Mouse (Mus musculus): Measurements from ENCODE around the gene Cdk19. TPM values are rescaled to one million over a fixed set of nuclear protein-coding genes. Genes with fewer than 3 reads are reported as not detected.

Cdk19 gene
- polyA plus RNA-seq, 1 experiment from 2014 or later, result 9.5 TPM

- Histone ChIP-seq H3K27ac (ENCODE audit: poor library complexity, severe bottlenecking) (no peak overlapping the region), H3K4me1 (replicated peaks) (peaks cover 10% of the 10 kb centered on the region), H3K4me3 (no peak overlapping the region), H3K27me3 (replicated peaks) (no peaks in the 10 kb centered on the region), H3K4me2 (no peak overlapping the region), H3K9me3 (replicated peaks) (no peaks in the 10 kb centered on the region), H3K36me3 (no peaks in the 10 kb centered on the region), H3K9ac (no peak overlapping the region)
- 46% methylated on average over 7 of the region's 7 CpGs for WGBS
- no peak for ATAC-seq (ENCODE audit: insufficient number of reproducible peaks, low FRiP score)
These were observed 22.4 kb upstream of the Cdk19 start for GRCm38 (mm10) chr10:40316841-40317585.

DNA sequence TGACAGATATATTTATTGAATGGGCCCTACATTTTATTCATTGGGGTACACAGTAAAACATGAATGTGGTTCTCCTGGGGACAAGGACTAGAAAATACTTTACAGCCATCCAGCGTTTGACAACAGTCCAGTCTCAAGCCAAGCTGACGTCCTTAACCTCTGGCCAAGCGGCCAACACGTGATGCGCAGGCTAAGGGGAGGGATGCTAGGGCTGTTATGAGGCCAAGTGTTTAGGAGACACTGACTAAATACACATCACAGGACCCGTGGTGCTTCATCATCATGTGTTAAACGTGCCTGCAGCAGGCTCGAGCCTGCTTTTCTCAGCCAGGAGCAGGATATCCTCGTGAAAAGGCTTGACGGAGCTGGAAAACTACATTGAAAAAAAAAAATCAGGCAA is 19.1 kb upstream of the Cdk19 start:
- 92% methylated on average over 10 of the region's 10 CpGs for WGBS
- Histone ChIP-seq H3K9me3 (replicated peaks) (no peaks in the 10 kb centered on the region), H3K27me3 (replicated peaks) (no peaks in the 10 kb centered on the region), H3K4me2 (no peak overlapping the region), H3K27ac (ENCODE audit: poor library complexity, severe bottlenecking) (no peak overlapping the region), H3K9ac (no peak overlapping the region), H3K4me3 (no peak overlapping the region), H3K4me1 (replicated peaks) (no peaks in the 10 kb centered on the region), H3K36me3 (no peaks in the 10 kb centered on the region)
- ATAC-seq (ENCODE audit: insufficient number of reproducible peaks, low FRiP score), result no peak

GRCm38 (mm10) chr10:40328004-40328551 is 11.3 kb upstream of the Cdk19 start:
- H3K4me2 ChIP-seq, result peak overlapping the region; percentile 24; the same call in 1 of the 2 replicates
- no peak overlapping the region for H3K4me3 ChIP-seq
- peaks cover 8% of the 10 kb centered on the region for H3K4me1 ChIP-seq (replicated peaks)
- H3K27me3 ChIP-seq (replicated peaks), result no peaks in the 10 kb centered on the region
- no peak overlapping the region for H3K9ac ChIP-seq
- 28% methylated on average over 9 of the region's 9 CpGs for WGBS
- H3K9me3 ChIP-seq (replicated peaks), result no peaks in the 10 kb centered on the region; the same call in 1 of the 2 replicates
- peak overlapping the region; percentile 69 for H3K27ac ChIP-seq (ENCODE audit: poor library complexity, severe bottlenecking)
- peak; percentile 85 for ATAC-seq (ENCODE audit: insufficient number of reproducible peaks, low FRiP score)
- no peaks in the 10 kb centered on the region for H3K36me3 ChIP-seq

DNA sequence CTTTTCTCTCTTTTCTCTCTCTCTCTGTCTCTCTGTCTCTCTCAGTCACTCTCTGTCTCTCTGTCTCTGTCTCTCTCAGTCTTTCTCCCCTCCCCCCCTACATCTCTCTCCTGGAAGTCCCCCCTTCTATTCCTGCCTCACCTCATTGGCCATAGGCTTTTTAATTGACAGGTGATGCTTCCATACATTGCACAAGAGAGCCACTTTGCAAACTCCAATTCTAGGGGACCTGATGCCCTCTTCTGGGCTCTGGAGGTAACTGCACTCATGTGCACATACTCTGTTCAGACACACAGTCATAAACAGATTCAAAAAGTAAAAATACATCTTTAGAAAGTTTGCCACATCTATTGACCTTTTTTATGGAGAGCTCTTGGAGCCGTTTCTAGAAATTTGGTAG is 9.1 kb upstream of the Cdk19 start:
- peaks cover 8% of the 10 kb centered on the region for H3K4me1 ChIP-seq (replicated peaks)
- H3K4me2 ChIP-seq, result no peak overlapping the region
- WGBS, result 71% methylated on average over 1 of the region's 1 CpGs
- no peaks in the 10 kb centered on the region for H3K36me3 ChIP-seq
- H3K27me3 ChIP-seq (replicated peaks), result no peaks in the 10 kb centered on the region
- no peak for ATAC-seq (ENCODE audit: insufficient number of reproducible peaks, low FRiP score)
- no peak overlapping the region for H3K27ac ChIP-seq (ENCODE audit: poor library complexity, severe bottlenecking)
- no peak overlapping the region for H3K4me3 ChIP-seq
- H3K9me3 ChIP-seq (replicated peaks), result no peaks in the 10 kb centered on the region; the same call in 1 of the 2 replicates
- no peak overlapping the region for H3K9ac ChIP-seq

- Histone ChIP-seq H3K4me1 (replicated peaks) (peaks cover 5% of the 10 kb centered on the region), H3K4me3 (no peak overlapping the region), H3K9ac (no peak overlapping the region), H3K9me3 (replicated peaks) (no peaks in the 10 kb centered on the region; the same call in none of the 2 replicates), H3K27me3 (replicated peaks) (no peaks in the 10 kb centered on the region), H3K4me2 (no peak overlapping the region), H3K36me3 (no peaks in the 10 kb centered on the region), H3K27ac (ENCODE audit: poor library complexity, severe bottlenecking) (no peak overlapping the region)
- ATAC-seq (ENCODE audit: insufficient number of reproducible peaks, low FRiP score), result no peak
- WGBS, result 78% methylated on average over 6 of the region's 6 CpGs
These were observed 6.5 kb upstream of the Cdk19 start for GRCm38 (mm10) chr10:40332864-40333263.

DNA sequence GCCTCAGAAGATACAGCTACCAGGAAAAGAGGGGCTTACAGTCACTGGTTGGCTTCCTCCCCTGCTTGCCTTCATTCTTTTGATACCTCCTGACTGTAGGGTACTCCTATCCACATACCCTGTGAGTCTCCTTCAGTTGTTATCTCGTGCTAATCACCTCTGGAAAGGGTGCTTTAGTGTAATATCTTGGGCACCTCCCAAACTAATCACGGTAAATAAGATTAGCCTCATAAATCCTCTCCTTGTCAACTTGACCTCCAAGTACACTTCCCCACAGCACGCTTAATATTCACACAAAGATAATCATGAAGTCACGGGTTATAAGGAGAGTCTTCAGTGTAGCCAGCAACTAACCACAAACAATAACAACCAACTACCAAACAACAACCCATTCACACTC is 2.7 kb downstream of the Cdk19 start:
- no peak overlapping the region for H3K9ac ChIP-seq
- H3K4me1 ChIP-seq (replicated peaks), result no peaks in the 10 kb centered on the region
- no peak overlapping the region for H3K4me2 ChIP-seq
- no peaks in the 10 kb centered on the region for H3K36me3 ChIP-seq
- peaks cover 6% of the 10 kb centered on the region; the same call in 1 of the 2 replicates for H3K27me3 ChIP-seq (replicated peaks)
- H3K9me3 ChIP-seq (replicated peaks), result no peaks in the 10 kb centered on the region; the same call in 1 of the 2 replicates
- 48% methylated on average over 4 of the region's 4 CpGs for WGBS
- H3K27ac ChIP-seq (ENCODE audit: poor library complexity, severe bottlenecking), result no peak overlapping the region
- no peak overlapping the region for H3K4me3 ChIP-seq
- no peak for ATAC-seq (ENCODE audit: insufficient number of reproducible peaks, low FRiP score)

GRCm38 (mm10) chr10:40346776-40347403 is 7.5 kb downstream of the Cdk19 start:
- no peak for ATAC-seq (ENCODE audit: insufficient number of reproducible peaks, low FRiP score)
- Histone ChIP-seq H3K27me3 (replicated peaks) (no peaks in the 10 kb centered on the region), H3K9me3 (replicated peaks) (no peaks in the 10 kb centered on the region), H3K27ac (ENCODE audit: poor library complexity, severe bottlenecking) (no peak overlapping the region), H3K4me1 (replicated peaks) (peaks cover 11% of the 10 kb centered on the region), H3K4me2 (no peak overlapping the region), H3K4me3 (no peak overlapping the region), H3K36me3 (no peaks in the 10 kb centered on the region), H3K9ac (no peak overlapping the region)
- 70% methylated on average over 3 of the region's 3 CpGs for WGBS

DNA sequence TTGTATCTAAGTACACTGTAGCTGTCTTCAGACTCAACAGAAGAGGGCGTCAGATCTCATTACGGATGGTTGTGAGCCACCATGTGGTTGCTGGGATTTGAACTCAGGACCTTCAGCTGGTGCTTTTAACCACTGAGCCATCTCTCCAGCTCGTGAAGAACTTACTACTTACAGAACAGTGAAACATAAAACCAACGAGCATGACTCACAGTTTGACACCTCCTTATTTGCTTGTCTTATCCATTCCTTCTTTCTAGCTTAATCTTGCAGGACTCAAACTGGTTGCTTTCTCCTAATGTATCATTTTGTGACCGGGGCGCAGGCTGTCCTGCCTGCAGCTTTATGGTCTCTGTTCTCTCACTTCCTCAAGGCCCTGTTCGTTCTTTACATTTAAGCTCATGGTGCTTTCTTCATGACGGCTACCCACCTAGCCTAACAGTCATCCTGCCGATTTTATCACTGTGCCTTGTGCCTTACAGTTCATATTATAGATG is 8.1 kb downstream of the Cdk19 start:
- 61% methylated on average over 9 of the region's 9 CpGs for WGBS
- H3K9ac ChIP-seq, result no peak overlapping the region
- ATAC-seq (ENCODE audit: insufficient number of reproducible peaks, low FRiP score), result no peak

DNA sequence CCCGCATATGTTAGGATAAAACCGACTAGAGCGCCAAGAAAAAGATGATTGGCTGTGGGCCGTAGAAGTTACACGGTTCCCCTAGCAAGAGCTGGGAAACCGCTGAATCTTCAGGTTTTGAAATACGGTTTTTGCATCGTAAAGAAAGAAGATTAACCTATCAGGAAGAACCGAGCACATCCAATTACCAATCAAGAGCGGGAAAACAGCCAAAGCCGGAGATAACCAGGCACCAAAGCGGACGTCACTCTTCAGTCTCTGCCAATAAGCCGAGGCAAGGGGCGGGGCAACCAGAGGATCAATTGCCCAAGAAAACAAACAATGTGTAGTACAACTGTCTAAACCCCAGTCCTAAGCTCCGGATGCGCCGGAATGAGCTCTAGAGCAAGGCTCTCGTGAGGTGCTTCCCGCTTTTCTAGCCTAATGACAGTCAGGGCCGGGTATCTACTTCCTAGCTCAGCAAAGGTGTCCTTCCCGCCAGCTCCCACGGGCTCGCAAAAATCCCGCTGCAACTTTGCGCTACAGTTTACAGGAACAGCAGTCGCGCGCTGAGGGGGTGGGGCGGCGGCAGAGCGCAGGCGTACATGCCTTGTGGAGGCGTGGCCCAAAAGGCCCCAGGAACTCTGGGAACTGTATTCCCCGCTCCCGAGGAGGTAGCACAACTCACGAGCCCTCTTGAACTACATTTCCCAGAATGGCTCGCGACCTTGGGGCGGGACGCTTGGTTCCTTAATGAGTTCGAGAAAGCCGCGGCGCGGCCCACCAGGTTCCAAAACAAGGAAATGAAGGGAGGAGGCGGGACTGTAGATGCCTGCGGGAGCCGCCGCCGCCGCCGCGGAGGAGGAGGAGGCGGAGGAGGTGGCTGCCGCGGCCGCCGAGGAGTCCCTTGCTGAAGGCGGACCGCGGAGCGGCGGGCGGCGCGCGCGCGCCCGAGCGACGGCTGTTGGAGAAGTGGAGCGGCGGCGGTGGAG is 9.5 kb downstream of the Cdk19 start:
- Histone ChIP-seq H3K27ac (ENCODE audit: poor library complexity, severe bottlenecking) (peak overlapping the region; percentile 90), H3K9me3 (replicated peaks) (no peaks in the 10 kb centered on the region)

More for the DNA sequence above, 8.1 kb downstream of the Cdk19 start:
- peaks cover 11% of the 10 kb centered on the region for H3K4me1 ChIP-seq (replicated peaks)
- peak overlapping the region; percentile 34; the same call in 1 of the 2 replicates for H3K4me2 ChIP-seq
- 0 out of 2 replicates have a peak overlapping the region, but pooled peaks have one; percentile 2 for H3K4me3 ChIP-seq
- no peaks in the 10 kb centered on the region for H3K9me3 ChIP-seq (replicated peaks)
- no peaks in the 10 kb centered on the region for H3K36me3 ChIP-seq
- H3K27me3 ChIP-seq (replicated peaks), result no peaks in the 10 kb centered on the region
- peak overlapping the region; percentile 30; the same call in 1 of the 2 replicates for H3K27ac ChIP-seq (ENCODE audit: poor library complexity, severe bottlenecking)

DNA sequence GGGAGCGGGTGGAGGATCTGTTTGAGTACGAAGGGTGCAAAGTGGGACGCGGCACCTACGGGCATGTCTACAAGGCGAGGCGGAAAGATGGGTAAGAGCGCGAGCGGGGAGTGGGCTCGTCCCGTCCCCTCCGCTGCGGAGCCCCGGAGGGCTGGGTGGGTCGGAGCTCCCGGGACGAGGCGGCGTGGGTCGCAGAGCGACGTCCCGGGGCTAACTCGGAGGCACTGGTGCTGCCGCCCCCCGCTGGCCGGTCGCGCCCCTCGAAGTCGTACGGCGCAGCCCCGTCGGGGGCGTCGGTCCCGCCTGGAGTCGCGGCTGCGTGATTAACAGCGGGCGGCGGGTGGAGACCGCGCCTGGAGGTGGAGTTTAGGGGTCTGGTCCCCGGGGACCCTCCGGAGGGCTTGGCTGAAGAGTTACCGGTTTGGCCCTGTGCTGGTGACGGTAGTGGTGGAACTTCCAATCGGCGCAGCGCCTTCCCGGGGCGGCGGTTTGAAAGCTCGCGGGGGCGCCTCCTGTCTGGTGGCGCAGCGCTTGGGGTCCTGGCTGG is 10.3 kb downstream of the Cdk19 start:
- peak; percentile 51 for ATAC-seq (ENCODE audit: insufficient number of reproducible peaks, low FRiP score)
- H3K4me1 ChIP-seq (replicated peaks), result peaks cover 14% of the 10 kb centered on the region
- H3K9ac ChIP-seq, result peak overlapping the region; percentile 83
- no peaks in the 10 kb centered on the region for H3K9me3 ChIP-seq (replicated peaks)
- H3K36me3 ChIP-seq, result no peaks in the 10 kb centered on the region
- H3K27ac ChIP-seq (ENCODE audit: poor library complexity, severe bottlenecking), result peak overlapping the region; percentile 90
- peak overlapping the region; percentile 75 for H3K4me3 ChIP-seq
- under 1% methylated on average over 62 of the region's 62 CpGs for WGBS
- no peaks in the 10 kb centered on the region for H3K27me3 ChIP-seq (replicated peaks)
- peak overlapping the region; percentile 72 for H3K4me2 ChIP-seq

More for the DNA sequence above, 9.5 kb downstream of the Cdk19 start:
- Histone ChIP-seq H3K27me3 (replicated peaks) (no peaks in the 10 kb centered on the region), H3K9ac (peak overlapping the region; percentile 83), H3K4me2 (peak overlapping the region; percentile 72), H3K36me3 (no peaks in the 10 kb centered on the region), H3K4me1 (replicated peaks) (peaks cover 11% of the 10 kb centered on the region), H3K4me3 (peak overlapping the region; percentile 75)
- under 1% methylated on average over 69 of the region's 76 CpGs for WGBS
- ATAC-seq (ENCODE audit: insufficient number of reproducible peaks, low FRiP score), result peak; percentile 98

Measured in heart, embryonic 12.5 days (tissue).